Mouse (Mus musculus) layer of hippocampus, adult 18-20 months (tissue): ENCODE measurements around the gene Urb1. TPM values are rescaled to one million over a fixed set of nuclear protein-coding genes. Genes with fewer than 3 reads are reported as not detected.

Experiments used
- DNase-seq, 2 experiments: peaks; one replicate each; pipeline ENCODE4 v3.0.0; 2022; ENCODE audit warnings: low spot score in 2 of 2
- total RNA-seq, 2 experiments: library from RNA; stranded (reverse); gene quantifications; 2 replicates each; pipeline ENCODE4 v1.2.3; 2021

Urb1 gene
- total RNA-seq, 2 experiments from 2014 or later: 14.7 to 14.9 TPM

- DNase-seq: no peak
These were observed 106.6 kb downstream of the Urb1 start for GRCm38 (mm10) chr16:90703646-90704045.

- no peak for DNase-seq
These were observed 108.7 kb downstream of the Urb1 start for GRCm38 (mm10) chr16:90701541-90701940.

Other genes starting within 250 kb of the Urb1 start
- 10 to 100 TPM in 1 of 2 experiments, 1 to 10 TPM in 1; 8.5 to 10.3 TPM for gene Mis18a, start 83.0 kb downstream of the Urb1 start, total RNA-seq
- under 1 TPM in 1 of 2 experiments, not detected in 1; 0.66 TPM for gene Mrap, start 72.2 kb downstream of the Urb1 start, total RNA-seq
- gene Eva1c, start 16.3 kb upstream of the Urb1 start, total RNA-seq: 1 to 10 TPM; 2.8 to 3.0 TPM
- 10 to 100 TPM; 47.2 to 59.6 TPM for gene Cfap298, start 124.7 kb upstream of the Urb1 start, total RNA-seq
- gene Synj1, start 200.9 kb upstream of the Urb1 start, total RNA-seq: 100 to 1,000 TPM; 425 to 459 TPM
- gene Paxbp1, start 234.1 kb upstream of the Urb1 start, total RNA-seq: 10 to 100 TPM; 63.3 to 68.5 TPM